Mouse (Mus musculus) neural tube, embryonic 15.5 days (tissue): ENCODE measurements around the gene Dyrk3. TPM values are rescaled to one million over a fixed set of nuclear protein-coding genes. Genes with fewer than 3 reads are reported as not detected.

Source experiments
- ATAC-seq: fragments of 200-750 bp; cut with Nextera tagmentation; 2 replicates; pipeline ENCODE4 v1.8.0; 2017; ENCODE audit warnings: mild to moderate bottlenecking, moderate TSS enrichment, moderate library complexity; ENCODE audit not compliant: low FRiP score
- H3K27ac ChIP-seq: fragments of 300-500 bp; sonication (generic); replicated peaks from 2 replicates; pipeline ENCODE4 v1.5.1; 2015; ENCODE audit warnings: mild to moderate bottlenecking, inconsistent platforms
- H3K27me3 ChIP-seq: fragments of 300-500 bp; sonication (generic); replicated peaks from 2 replicates; pipeline ENCODE4 v1.6.1; 2015; ENCODE audit warnings: inconsistent platforms
- H3K36me3 ChIP-seq: fragments of 300-500 bp; sonication (generic); 2 replicates; pipeline ENCODE4 v1.6.1; 2015; ENCODE audit warnings: inconsistent platforms
- H3K4me1 ChIP-seq: fragments of 300-500 bp; sonication (generic); 2 replicates; pipeline ENCODE4 v1.6.1; 2015; ENCODE audit warnings: inconsistent platforms
- H3K4me2 ChIP-seq: fragments of 300-500 bp; sonication (generic); 2 replicates; pipeline ENCODE4 v1.6.1; 2015; ENCODE audit warnings: inconsistent platforms, mild to moderate bottlenecking, moderate library complexity
- H3K4me3 ChIP-seq: fragments of 300-500 bp; sonication (generic); replicated peaks from 2 replicates; pipeline ENCODE4 v1.5.1; 2015; ENCODE audit warnings: mild to moderate bottlenecking, inconsistent platforms
- H3K9ac ChIP-seq: fragments of 300-500 bp; sonication (generic); replicated peaks from 2 replicates; pipeline ENCODE4 v1.6.1; 2015; ENCODE audit warnings: mild to moderate bottlenecking, inconsistent platforms
- H3K9me3 ChIP-seq: fragments of 300-500 bp; sonication (generic); replicated peaks from 2 replicates; pipeline ENCODE4 v1.6.1; 2016; ENCODE audit warnings: inconsistent platforms
- WGBS: fragments of 180-500 bp; shearing (Covaris S2); methylation state at CpG from one replicate; pipeline ENCODE4 v1.1.7; 2015; ENCODE audit warnings: mixed read lengths; 5-methylcytosine and 5-hydroxymethylcytosine counted together
- polyA plus RNA-seq: library from polyadenylated mRNA; unstranded; fragments of >200 nt; fragmentation: Nextera tagmentation; extraction: Ambion mirVana; gene quantifications from 2 replicates; pipeline ENCODE4 v1.2.1, GENCODE M21; 2015

The Dyrk3 gene
- polyA plus RNA-seq, 1 experiment from 2014 or later = 14.0 TPM

GRCm38 (mm10) chr1:131125987-131126744 is 12.0 kb downstream of the Dyrk3 start:
- no peak overlapping the region for H3K4me3 ChIP-seq
- no peak overlapping the region for H3K27ac ChIP-seq
- no peaks in the 10 kb centered on the region for H3K9me3 ChIP-seq
- peaks cover 34% of the 10 kb centered on the region for H3K36me3 ChIP-seq
- ATAC-seq = no peak
- H3K4me2 ChIP-seq = no peak overlapping the region
- no peaks in the 10 kb centered on the region for H3K4me1 ChIP-seq
- H3K9ac ChIP-seq = no peak overlapping the region
- H3K27me3 ChIP-seq = no peaks in the 10 kb centered on the region
- WGBS = 83% methylated on average over 11 of the region's 11 CpGs

DNA sequence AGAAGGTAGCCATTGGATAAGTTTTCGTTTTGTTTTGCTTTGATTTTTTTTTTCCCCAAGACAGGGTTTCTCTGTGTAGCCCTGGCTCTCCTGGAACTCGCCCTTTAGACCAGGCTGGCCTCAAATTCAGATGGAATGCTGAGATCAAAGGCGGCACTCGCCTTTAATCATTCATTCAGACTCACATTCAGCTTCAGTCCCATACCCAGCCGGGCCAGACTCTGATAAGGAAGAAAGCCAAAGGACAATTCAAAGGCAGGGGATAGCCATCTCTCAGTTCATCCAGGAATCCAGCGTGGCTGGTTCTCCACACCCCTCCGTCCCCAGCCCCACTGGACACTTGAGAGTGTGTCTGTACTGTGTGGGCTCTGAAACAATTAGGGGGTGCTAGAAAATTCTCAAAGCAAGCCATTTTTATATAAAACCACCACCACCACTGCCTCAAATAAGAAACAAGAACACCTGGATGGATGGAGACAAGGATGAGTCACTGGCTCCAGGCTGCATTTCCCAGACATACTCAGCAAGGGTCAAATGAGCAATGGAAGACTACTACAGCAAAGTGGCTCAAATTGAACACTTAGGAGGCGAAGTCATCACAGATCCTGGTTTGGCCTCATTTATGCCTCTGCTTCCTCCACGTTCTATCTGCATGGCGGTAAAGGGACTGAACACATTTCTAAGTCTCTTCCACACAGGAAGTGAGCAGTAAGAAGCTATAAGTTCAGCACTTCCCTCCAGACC is 14.4 kb downstream of the Dyrk3 start:
- Histone ChIP-seq H3K4me3 (no peak overlapping the region), H3K36me3 (peaks cover 14% of the 10 kb centered on the region), H3K27me3 (no peaks in the 10 kb centered on the region), H3K9ac (no peak overlapping the region), H3K9me3 (no peaks in the 10 kb centered on the region), H3K4me2 (no peak overlapping the region), H3K27ac (no peak overlapping the region), H3K4me1 (no peaks in the 10 kb centered on the region)
- 67% methylated on average over 10 of the region's 10 CpGs for WGBS
- ATAC-seq = no peak

GRCm38 (mm10) chr1:131121987-131122386 is 16.2 kb downstream of the Dyrk3 start:
- ATAC-seq = no peak
- H3K4me1 ChIP-seq = peaks cover 2% of the 10 kb centered on the region
- no peaks in the 10 kb centered on the region for H3K9me3 ChIP-seq
- H3K4me2 ChIP-seq = no peak overlapping the region
- H3K27ac ChIP-seq = no peak overlapping the region
- 42% methylated on average over 3 of the region's 3 CpGs for WGBS
- H3K27me3 ChIP-seq = no peaks in the 10 kb centered on the region
- no peak overlapping the region for H3K4me3 ChIP-seq
- H3K36me3 ChIP-seq = no peaks in the 10 kb centered on the region
- no peak overlapping the region for H3K9ac ChIP-seq

GRCm38 (mm10) chr1:131119026-131119425 is 19.1 kb downstream of the Dyrk3 start:
- H3K36me3 ChIP-seq = no peaks in the 10 kb centered on the region
- no peaks in the 10 kb centered on the region for H3K9me3 ChIP-seq
- no peak for ATAC-seq
- H3K9ac ChIP-seq = no peak overlapping the region
- WGBS = 67% methylated on average over 2 of the region's 2 CpGs
- H3K4me2 ChIP-seq = no peak overlapping the region
- peaks cover 9% of the 10 kb centered on the region for H3K4me1 ChIP-seq
- H3K27ac ChIP-seq = no peak overlapping the region
- no peaks in the 10 kb centered on the region for H3K27me3 ChIP-seq
- H3K4me3 ChIP-seq = no peak overlapping the region

GRCm38 (mm10) chr1:131118530-131118929 is 19.6 kb downstream of the Dyrk3 start:
- Histone ChIP-seq H3K27ac (no peak overlapping the region), H3K4me2 (no peak overlapping the region), H3K4me1 (peaks cover 9% of the 10 kb centered on the region), H3K27me3 (no peaks in the 10 kb centered on the region), H3K9me3 (no peaks in the 10 kb centered on the region), H3K9ac (no peak overlapping the region), H3K36me3 (no peaks in the 10 kb centered on the region), H3K4me3 (no peak overlapping the region)
- 77% methylated on average over 10 of the region's 10 CpGs for WGBS
- no peak for ATAC-seq

- no peak overlapping the region for H3K4me3 ChIP-seq
- H3K27ac ChIP-seq = no peak overlapping the region; the same call in 1 of the 2 replicates
- peaks cover 9% of the 10 kb centered on the region for H3K4me1 ChIP-seq
- no peak overlapping the region for H3K4me2 ChIP-seq
- no peaks in the 10 kb centered on the region for H3K9me3 ChIP-seq
- 0 out of 2 replicates have a peak, but pooled peaks have one; percentile 14 for ATAC-seq
- no peaks in the 10 kb centered on the region for H3K27me3 ChIP-seq
- WGBS = 26% methylated on average over 13 of the region's 13 CpGs
- no peaks in the 10 kb centered on the region for H3K36me3 ChIP-seq
- no peak overlapping the region for H3K9ac ChIP-seq
Measured at GRCm38 (mm10) chr1:131116430-131117011, 21.6 kb downstream of the Dyrk3 start.

GRCm38 (mm10) chr1:131115932-131116331 is 22.2 kb downstream of the Dyrk3 start:
- Histone ChIP-seq H3K4me3 (no peak overlapping the region), H3K9ac (no peak overlapping the region), H3K4me2 (no peak overlapping the region), H3K27me3 (no peaks in the 10 kb centered on the region), H3K4me1 (peaks cover 11% of the 10 kb centered on the region), H3K36me3 (no peaks in the 10 kb centered on the region), H3K9me3 (no peaks in the 10 kb centered on the region), H3K27ac (no peak overlapping the region)
- peak; percentile 62; the same call in 1 of the 2 replicates for ATAC-seq
- 13% methylated on average over 6 of the region's 6 CpGs for WGBS

DNA sequence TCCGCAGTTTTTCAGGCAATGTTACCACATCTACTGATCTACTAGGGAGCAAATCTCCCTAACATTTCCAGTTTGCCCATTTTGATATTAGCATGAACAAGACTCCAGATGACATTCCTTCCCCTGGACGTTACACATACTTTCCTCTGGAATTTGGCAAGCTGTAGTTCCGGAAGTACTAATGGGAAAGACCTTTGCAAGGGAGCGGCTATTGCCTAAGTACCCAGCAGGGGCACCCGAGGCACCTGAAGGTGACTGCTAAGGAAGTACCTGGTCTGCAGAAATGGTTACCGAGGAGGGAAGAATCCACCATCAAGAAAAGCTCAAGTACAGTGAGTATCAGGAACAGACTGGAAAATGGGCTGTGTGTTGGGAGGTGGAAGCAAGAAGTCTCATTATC is 25.6 kb downstream of the Dyrk3 start:
- no peaks in the 10 kb centered on the region for H3K9me3 ChIP-seq
- H3K27ac ChIP-seq = no peak overlapping the region
- no peaks in the 10 kb centered on the region for H3K27me3 ChIP-seq
- H3K9ac ChIP-seq = no peak overlapping the region
- H3K4me1 ChIP-seq = peaks cover 13% of the 10 kb centered on the region
- H3K4me3 ChIP-seq = no peak overlapping the region
- 51% methylated on average over 6 of the region's 6 CpGs for WGBS
- no peaks in the 10 kb centered on the region for H3K36me3 ChIP-seq
- no peak for ATAC-seq
- no peak overlapping the region for H3K4me2 ChIP-seq

GRCm38 (mm10) chr1:131110525-131111106 is 27.5 kb downstream of the Dyrk3 start:
- Histone ChIP-seq H3K27ac (no peak overlapping the region), H3K4me3 (no peak overlapping the region), H3K36me3 (no peaks in the 10 kb centered on the region), H3K9me3 (no peaks in the 10 kb centered on the region), H3K4me2 (no peak overlapping the region), H3K9ac (no peak overlapping the region), H3K4me1 (0 out of 2 replicates have a peak, but pooled peaks cover 5% of the 10 kb centered on the region), H3K27me3 (no peaks in the 10 kb centered on the region)
- 73% methylated on average over 12 of the region's 12 CpGs for WGBS
- ATAC-seq = no peak

DNA sequence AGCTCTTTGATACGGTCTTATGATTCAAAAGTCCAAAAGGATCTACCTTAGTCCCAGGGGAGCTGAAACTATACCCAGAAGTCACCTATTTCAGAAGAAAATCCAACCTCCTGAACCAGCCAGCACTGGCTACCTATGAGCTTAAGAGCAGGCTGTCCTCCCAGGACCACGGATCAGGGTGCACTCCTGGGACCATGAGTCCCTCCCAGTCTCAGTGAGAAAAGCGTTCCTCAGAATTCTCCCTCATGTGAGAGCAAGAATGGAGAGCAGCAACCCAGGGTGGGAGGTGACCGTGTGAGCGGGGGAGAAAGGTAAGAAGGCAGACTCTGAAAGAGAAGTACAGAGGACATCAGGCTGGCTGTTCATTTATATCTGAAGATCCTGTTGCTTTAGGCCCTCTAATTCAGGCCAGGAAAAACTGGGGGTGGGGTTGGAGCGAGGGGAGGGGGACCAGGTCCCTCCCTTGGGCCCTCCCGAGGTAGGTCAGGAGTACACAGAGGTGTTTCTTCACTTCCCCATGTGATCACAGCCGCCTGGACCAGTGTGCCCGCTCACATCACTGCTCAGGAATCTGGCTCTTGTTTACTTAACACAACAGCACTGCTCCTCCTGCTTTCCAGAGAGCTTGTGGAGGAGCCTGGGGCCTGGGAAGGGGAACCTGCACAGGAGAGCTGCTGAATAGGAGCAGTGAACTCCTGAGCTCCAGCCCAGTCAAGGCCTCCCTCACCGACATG is 30.4 kb downstream of the Dyrk3 start:
- no peak overlapping the region for H3K4me2 ChIP-seq
- 0 out of 2 replicates have a peak, but pooled peaks cover 5% of the 10 kb centered on the region for H3K4me1 ChIP-seq
- WGBS = 75% methylated on average over 10 of the region's 10 CpGs

DNA sequence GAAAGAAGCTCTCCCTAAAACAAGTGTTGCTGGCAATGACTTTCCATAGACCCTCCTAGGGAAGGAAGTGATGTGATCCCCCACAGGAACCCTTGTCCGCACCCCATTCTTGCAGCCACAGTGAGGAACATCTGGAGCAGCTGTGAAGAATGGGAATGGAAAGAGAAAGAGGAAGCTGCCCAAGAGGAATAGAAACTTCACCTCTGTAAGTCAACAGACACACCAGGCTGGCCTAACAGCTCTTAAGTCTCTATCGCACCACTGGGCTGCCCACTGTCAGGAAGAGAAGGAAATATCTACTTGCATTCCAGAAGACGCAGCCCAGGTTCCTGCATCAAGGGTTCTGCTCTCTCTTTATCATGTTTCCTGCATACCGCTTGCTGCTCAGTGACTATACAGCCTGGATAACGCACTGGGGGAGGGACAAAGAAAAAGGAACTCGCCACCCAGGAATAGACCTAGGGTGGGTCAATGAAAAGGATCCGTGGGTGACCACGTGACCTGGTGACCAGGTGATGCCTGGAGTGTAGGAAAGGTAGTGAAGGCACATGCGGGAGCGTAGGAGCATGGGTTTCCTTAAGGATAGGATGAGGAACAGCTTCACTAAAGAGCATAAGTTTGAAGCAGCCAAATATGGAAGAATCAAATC is 34.2 kb downstream of the Dyrk3 start:
- no peaks in the 10 kb centered on the region for H3K4me1 ChIP-seq

More for the DNA sequence above, 30.4 kb downstream of the Dyrk3 start:
- no peak overlapping the region for H3K4me3 ChIP-seq
- no peak for ATAC-seq
- H3K9me3 ChIP-seq = no peaks in the 10 kb centered on the region
- no peak overlapping the region for H3K9ac ChIP-seq
- H3K36me3 ChIP-seq = no peaks in the 10 kb centered on the region
- H3K27me3 ChIP-seq = no peaks in the 10 kb centered on the region
- no peak overlapping the region for H3K27ac ChIP-seq

More for the DNA sequence above, 34.2 kb downstream of the Dyrk3 start:
- Histone ChIP-seq H3K4me2 (no peak overlapping the region), H3K27ac (no peak overlapping the region), H3K9me3 (no peaks in the 10 kb centered on the region), H3K4me3 (no peak overlapping the region), H3K9ac (no peak overlapping the region), H3K36me3 (no peaks in the 10 kb centered on the region), H3K27me3 (no peaks in the 10 kb centered on the region)
- ATAC-seq = no peak
- 83% methylated on average over 10 of the region's 10 CpGs for WGBS
